Mouse (Mus musculus): ENCODE results near the gene Rnf187.

Gene Rnf187

GRCm38 (mm10) chr11:58897485-58897884 lies 41.2 kb downstream of the Rnf187 start:
- DNase-seq (ENCODE audit: low spot score): no peak

DNA sequence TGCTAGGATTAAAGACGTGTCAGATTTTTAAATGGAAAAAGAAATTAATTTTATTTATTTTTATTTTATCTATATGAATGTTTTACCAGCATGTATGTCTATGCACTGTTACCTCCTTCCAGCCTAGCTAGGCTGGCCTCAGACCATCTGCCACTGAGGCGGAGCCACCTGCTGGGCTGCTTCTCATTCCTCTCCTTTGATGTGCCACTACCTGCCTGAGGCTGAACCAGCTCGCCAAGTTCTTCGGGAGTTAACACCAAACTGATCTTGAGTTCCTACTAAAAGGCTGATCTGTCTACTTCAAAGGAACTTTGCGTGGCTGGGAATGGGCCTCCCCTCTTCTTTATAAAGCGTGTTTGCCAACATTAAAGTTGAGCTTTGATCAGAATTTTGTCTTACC lies 44.3 kb downstream of the Rnf187 start:
- DNase-seq (ENCODE audit: low spot score): peak; percentile 15

DNA sequence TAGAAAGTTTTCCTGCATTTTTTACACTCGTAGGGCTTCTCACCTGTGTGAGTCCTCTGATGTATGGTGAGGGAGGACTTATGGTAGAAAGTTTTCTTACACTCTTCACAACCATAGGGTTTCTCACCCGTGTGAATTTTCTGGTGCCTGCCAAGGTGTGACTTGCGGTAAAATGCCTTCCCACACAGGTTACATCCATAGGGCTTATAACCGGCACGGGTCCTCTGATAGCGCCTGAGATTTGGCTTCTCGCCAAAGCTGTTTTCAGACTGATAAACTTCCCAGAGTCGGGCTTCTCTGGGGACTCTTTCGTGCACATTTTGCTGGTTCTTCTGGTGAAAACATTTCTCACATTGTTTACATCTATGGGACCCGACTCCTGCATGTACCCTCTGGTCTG lies 48.2 kb downstream of the Rnf187 start:
- no peak for DNase-seq (ENCODE audit: low spot score)

- DNase-seq (ENCODE audit: low spot score): no peak
Measured at GRCm38 (mm10) chr11:58883756-58884155, 55.0 kb downstream of the Rnf187 start.
